Mouse (Mus musculus): ENCODE measurements at regions not wholly inside any gene's neighbourhood (a gene's known extent, or its start where the extent isn't known, plus 50 kb on each side); places are given as distances from the start of the nearest gene placed in this dataset.

GRCm38 (mm10) chr2:10999217-10999618 is 172.7 kb upstream of the Prkcq start:
- no peak for DNase-seq

DNA sequence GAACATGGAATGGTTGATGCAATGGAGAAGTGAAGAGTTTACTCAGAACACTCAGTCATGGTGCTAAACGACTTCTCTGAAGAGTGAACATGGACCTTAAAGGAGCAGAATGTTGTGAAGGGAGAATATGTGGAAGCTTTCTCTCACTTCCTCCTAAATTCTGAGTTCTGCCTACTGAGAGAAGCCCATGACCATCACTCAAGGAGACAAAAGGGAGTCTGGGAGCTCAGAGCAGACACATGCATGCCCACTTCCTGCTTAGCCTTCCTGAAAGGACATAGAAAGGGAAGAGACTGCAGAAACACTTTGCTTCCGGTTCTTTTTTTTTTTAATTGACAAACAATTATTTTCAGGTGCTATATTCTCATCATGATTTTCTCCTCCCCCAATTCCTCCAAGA is 166.1 kb upstream of the Prkcq start:
- DNase-seq, result no peak

DNA sequence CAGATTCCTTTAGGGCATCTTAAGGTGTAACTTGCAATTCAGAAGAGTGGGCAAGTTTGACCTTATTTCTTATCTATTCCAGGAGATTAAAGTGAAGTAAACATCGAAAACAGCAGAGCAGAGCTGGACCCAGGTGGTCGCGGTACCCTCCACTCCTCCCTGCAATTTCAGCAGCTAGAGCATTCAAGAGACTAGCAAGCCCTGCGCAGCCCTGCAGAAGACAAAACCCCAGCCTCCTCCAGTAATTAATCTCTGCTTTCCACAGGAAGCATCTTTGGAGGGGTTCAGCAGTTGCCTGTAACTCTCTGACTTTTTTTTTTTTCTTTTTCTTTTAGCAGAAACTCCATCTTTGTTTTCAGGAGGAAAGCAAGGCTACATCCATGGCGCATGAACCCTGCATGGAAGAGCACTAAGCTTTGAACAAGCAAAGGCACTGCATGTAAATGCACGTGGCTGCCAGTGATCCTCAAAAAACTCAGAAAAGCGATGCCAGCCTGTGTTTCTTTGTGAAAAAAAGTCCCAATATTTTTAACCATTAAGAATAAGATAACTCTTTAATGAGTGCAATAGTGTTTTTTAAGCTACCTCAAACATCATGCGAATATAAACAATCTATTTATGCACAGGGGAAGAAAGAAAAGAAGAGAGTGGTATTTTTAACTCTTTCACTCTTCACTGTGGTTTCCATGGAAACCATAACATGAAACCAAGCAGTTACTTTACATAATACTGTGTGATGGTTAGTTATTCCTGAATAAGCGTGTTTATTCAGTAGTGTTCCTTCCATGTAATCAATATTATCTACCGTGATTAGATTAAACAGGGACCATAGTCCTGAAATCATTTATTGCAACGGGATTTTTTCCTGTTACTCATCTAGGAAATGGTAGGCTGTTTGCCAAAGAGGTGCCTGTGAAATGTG is 160.6 kb upstream of the Prkcq start:
- DNase-seq, result no peak

DNA sequence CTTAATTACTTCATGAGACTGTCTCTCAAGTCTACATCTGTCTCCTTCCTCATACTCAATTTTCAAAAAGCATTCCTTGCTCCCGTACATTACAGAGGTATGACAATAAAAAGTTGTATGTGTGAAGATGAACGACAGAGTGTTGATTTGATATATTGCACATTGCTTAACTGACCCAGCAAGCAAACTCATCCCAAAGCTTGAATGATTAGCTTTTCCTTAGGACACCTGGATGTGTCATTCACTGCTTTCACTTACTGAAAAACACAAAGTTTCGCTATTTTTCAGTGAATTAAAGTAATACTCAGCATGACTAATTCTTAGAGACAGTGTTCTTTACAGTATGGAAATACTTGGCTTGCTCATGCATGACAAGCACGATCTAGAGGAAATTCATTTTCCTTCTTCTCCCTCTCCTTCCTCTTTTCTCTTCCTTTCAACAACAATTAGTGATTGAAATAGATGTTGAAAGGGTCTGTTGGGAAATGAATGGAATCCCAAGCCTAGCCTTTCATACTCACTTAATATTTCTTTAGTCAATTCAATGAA is 159.5 kb upstream of the Prkcq start:
- DNase-seq, result no peak

DNA sequence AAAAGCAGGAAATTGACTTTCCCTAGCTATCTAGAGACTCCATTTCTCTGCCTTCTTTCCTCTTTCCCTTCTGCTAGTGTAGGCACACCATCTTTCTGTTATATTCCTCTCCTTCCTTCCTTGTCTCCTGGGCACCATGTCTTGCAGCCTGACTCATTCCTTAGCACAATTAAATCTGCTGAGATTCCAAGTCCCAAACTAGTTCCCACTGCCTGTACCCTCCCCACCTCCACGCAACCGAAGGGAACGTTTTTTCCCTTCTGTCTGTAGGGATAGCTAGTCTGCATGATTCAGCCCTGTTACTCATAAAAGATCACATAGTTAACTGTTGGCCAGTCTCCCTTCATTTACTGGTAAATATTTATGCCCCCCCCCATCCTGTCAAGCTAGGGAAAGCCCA is 158.8 kb upstream of the Prkcq start:
- DNase-seq, result no peak

GRCm38 (mm10) chr2:11016446-11016845 is 155.5 kb upstream of the Prkcq start:
- peak; percentile 13 to 51 for DNase-seq

- DNase-seq, result no peak
Observed at GRCm38 (mm10) chr2:11032891-11033290, 139.0 kb upstream of the Prkcq start.

- no peak for DNase-seq
Observed at GRCm38 (mm10) chr2:11034178-11034577, 137.7 kb upstream of the Prkcq start.

- DNase-seq, result no peak
Observed at GRCm38 (mm10) chr2:11037343-11037742, 134.6 kb upstream of the Prkcq start.

- DNase-seq, result no peak
Observed at GRCm38 (mm10) chr2:11038440-11038839, 133.5 kb upstream of the Prkcq start.

- DNase-seq, result no peak
Observed at GRCm38 (mm10) chr2:11040005-11040404, 131.9 kb upstream of the Prkcq start.

DNA sequence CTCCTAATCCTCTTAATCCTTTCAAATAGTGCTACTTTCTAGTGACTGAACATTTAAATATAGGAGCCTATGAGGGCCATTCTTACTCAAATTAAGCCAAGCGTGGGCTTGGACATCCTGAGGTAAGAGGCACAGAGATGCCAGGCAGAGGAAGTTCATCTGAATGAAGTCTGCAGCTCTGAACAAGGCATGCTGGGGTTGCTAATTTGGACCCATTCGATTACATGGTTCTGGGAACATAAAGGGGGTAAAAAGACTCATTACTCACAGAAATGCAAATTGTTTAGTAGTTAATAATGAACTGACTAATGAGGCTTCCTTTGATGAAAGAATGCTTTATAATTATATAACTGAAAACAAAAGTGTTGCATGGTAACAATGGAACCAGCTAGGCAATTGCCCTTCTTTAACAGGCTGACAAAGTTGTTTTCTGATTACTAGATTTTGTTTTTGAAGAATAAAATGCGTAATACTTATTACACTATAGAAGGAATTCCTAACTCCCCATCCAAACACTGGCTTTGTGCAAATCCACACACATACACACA is 127.1 kb upstream of the Prkcq start:
- no peak for DNase-seq

DNA sequence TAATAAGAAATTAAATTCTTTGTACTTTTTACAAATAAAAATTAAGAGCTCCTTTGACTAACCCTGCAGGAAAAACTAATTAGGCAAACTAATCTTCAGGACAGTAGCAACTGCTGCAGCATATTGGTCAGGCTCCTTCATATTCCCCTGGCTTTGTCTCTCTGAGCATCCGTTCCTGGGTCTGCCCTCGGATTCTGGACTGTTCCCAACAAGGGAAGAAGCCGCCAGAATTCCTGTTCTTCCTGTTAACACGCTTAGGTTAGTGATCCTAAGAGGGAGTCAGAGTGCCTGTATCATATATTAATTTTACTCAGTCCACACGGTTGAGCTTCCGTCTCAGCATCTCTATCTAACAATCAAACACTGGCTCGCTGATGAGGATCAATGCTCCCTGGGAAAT is 120.3 kb upstream of the Prkcq start:
- DNase-seq, result no peak

GRCm38 (mm10) chr2:11059731-11060425 is 112.0 kb upstream of the Prkcq start:
- peak; percentile 2 to 9 for DNase-seq

DNA sequence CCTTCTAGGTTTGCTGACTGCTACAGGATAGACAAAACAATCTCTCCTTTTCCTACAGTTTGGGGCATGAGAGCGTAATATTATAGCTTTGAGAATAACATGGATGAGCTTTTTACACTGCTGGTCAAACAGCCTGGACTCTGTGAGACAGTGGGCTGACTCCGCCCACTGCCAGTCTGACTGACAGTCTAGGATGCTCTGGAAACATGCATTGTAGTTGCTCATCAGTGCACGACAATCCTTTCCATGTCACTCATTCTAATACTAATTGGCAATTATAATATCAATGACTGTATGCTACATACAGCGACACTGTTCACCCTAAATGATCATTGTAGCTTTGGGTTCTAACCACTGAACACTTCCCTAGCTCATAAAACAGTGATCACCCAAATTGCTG is 104.5 kb upstream of the Prkcq start:
- DNase-seq, result no peak

- no peak for DNase-seq
Observed at GRCm38 (mm10) chr2:11083536-11083935, 88.4 kb upstream of the Prkcq start.

DNA sequence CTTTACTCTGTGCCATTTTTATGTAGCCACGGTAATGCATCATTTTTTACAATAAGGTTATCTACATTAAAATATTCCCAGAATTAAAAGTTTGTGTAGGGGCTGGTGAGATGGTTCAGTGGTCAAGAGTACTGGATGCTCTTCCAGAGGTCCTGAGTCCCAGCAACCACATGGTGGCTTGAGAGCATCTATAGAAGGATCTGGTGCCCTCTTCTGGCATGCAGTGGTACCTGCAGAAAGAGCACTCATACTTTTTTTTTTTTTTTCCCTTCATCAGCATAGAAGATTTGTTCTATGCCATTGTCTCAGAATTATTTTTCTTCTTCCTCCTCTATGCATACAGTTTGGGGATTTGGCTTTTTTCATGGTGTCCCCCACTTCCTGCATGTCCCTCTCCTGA is 84.9 kb upstream of the Prkcq start:
- DNase-seq, result no peak

DNA sequence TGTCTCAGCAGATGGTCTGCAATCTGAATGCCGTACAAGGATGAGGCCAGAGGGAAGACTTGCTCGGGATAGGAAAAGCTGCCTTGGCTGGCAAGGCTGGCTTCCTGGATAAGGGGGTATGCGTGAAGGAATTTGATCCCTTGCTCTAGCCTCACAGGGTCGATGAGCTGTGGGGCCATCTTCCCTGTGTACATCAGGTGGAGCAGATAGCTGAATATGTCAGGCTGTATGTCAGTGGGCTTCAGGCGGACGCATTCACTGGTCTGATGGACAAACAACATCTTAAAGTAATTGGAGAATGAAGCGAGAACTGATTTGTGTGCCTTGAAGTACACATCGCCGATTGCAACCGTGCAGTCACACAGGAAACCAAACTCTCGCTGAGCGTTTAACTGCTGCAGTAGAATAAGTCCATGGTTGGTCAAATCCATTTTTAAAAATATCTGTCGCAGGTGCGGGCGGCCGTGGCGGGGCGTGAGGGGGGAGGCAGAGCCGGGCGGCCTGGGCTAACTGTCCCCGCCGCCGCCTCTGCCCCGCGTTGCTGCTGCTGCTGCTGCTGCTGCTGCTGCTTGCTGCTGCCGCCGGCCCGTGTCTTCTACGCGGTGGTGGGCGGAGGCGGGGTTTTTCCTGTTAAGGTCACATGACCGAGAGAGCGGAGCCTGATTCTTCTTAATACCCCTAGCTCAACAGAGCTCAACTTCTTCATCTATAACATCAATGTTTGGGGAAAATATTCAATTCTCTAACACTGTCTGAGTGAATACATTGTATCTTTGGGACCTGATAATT is 71.9 kb upstream of the Prkcq start:
- peak in 1 of 2 experiments; percentile 13 for DNase-seq

GRCm38 (mm10) chr2:11113191-11113590 is 58.7 kb upstream of the Prkcq start:
- DNase-seq, result peak in 1 of 2 experiments; percentile 21

GRCm38 (mm10) chr2:11118625-11119024 is 53.3 kb upstream of the Prkcq start:
- DNase-seq, result no peak

DNA sequence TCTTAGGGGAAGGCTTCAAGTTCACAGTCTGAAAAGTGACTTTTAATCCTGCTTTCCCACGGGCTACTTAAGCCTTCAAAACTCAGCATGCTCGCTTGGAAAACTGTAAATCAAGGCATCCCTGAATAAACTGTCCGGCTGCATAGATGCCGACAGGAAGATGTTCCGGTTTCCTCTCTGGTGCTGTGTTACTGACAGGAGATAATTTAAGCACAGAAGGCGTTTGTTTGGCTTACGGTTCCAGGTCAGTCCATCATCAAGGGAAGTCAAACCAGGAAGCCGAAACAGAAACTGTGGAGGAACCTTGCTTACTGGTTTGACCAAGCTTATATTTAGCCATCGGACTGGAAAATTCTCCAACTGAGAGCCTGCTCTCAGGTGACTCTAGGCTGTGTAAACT is 52.6 kb upstream of the Prkcq start:
- DNase-seq, result no peak

Data from thymus, adult 18-20 months (tissue).